Mouse (Mus musculus): ENCODE results near the gene Tmem120b. TPM values are rescaled to one million over a fixed set of nuclear protein-coding genes. Genes with fewer than 3 reads are reported as not detected.

The Tmem120b gene
- polyA plus RNA-seq, 2 experiments, result 13.8 to 21.0 TPM

DNA sequence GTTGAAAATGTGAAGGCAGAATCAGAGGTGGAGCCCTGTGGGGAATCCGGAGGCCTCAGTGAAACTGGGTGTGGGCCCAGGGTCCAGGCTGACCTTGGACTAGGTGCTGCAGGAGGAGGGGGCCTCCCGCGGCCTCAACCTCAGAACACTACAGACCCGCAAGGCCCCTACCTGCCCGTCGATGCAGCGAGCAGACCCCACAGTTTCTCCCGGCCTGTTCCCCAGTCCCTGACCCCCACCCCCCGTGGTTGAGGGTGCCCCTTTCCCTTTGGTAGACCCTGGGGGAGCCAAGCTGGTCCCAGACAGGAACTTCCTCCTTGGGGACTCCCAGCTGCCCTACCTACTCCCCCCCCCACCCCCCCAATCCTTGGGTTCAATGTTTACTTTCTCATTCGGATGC, 98.2 kb downstream of the Tmem120b start:
- H3K9me3 ChIP-seq (ENCODE audit: control insufficient read depth, low read length), result no peaks in the 10 kb centered on the region
- DNase-seq (ENCODE audit: low spot score) (no peak), ATAC-seq (ENCODE audit: low FRiP score, low read depth) (no peak)
- 94% methylated on average over 10 of the region's 10 CpGs for WGBS
- no peak overlapping the region for H3K4me3 ChIP-seq (replicated peaks; ENCODE audit: low read length)
- H3K27ac ChIP-seq (replicated peaks; ENCODE audit: low read depth, low read length), result no peak overlapping the region
- no peaks in the 10 kb centered on the region for H3K27me3 ChIP-seq (ENCODE audit: control insufficient read depth, insufficient read depth, low read length)
- H3K9ac ChIP-seq (ENCODE audit: low read depth, low read length, severe bottlenecking), result no peak overlapping the region
- no peak overlapping the region for H3K4me2 ChIP-seq (replicated peaks; ENCODE audit: low read depth, low read length, severe bottlenecking)
- H3K36me3 ChIP-seq (ENCODE audit: control insufficient read depth, insufficient read depth, low read length), result peaks cover 56% of the 10 kb centered on the region
- no peak for TF ChIP-seq POLR2A (IDR thresholded peaks at IDR 0.05; ENCODE audit: borderline replicate concordance, extremely low read depth, insufficient read depth, insufficient read length)
- no peaks in the 10 kb centered on the region; the same call in 1 of the 2 replicates for H3K4me1 ChIP-seq (ENCODE audit: control insufficient read depth, insufficient read depth, low read length)

Other genes starting within 250 kb of the Tmem120b start
- 686 and 736 TPM in 2 replicates for gene Anapc5, start 247.1 kb upstream of the Tmem120b start, polyA plus RNA-seq (2012; rRNA removed)
- 427 and 463 TPM in 2 replicates for gene Anapc5, start 247.1 kb upstream of the Tmem120b start, polyA plus RNA-seq (2014; fragmentation: Nextera tagmentation; extraction: Ambion mirVana)
- 21.4 and 23.5 TPM in 2 replicates for gene Rnf34, start 218.4 kb upstream of the Tmem120b start, polyA plus RNA-seq (2012; rRNA removed)
- gene Rnf34, start 218.4 kb upstream of the Tmem120b start, polyA plus RNA-seq (2014; fragmentation: Nextera tagmentation; extraction: Ambion mirVana), result 33.7 and 40.4 TPM in 2 replicates
- 40.9 and 45.8 TPM in 2 replicates for gene Kdm2b, start 78.6 kb upstream of the Tmem120b start, polyA plus RNA-seq (2012; rRNA removed)
- 37.0 and 41.7 TPM in 2 replicates for gene Kdm2b, start 78.6 kb upstream of the Tmem120b start, polyA plus RNA-seq (2014; fragmentation: Nextera tagmentation; extraction: Ambion mirVana)
- 25.0 and 35.0 TPM in 2 replicates for gene Orai1, start 53.3 kb upstream of the Tmem120b start, polyA plus RNA-seq (2012; rRNA removed)
- gene Orai1, start 53.3 kb upstream of the Tmem120b start, polyA plus RNA-seq (2014; fragmentation: Nextera tagmentation; extraction: Ambion mirVana), result 20.7 and 20.9 TPM in 2 replicates
- not detected in 2 replicates for gene Morn3, start 21.4 kb upstream of the Tmem120b start, polyA plus RNA-seq (2012; rRNA removed)
- not detected in 2 replicates for gene Morn3, start 21.4 kb upstream of the Tmem120b start, polyA plus RNA-seq (2014; fragmentation: Nextera tagmentation; extraction: Ambion mirVana)
- gene Rhof, start 64.3 kb downstream of the Tmem120b start, polyA plus RNA-seq (2012; rRNA removed), result 5.8 and 6.6 TPM in 2 replicates
- gene Rhof, start 64.3 kb downstream of the Tmem120b start, polyA plus RNA-seq (2014; fragmentation: Nextera tagmentation; extraction: Ambion mirVana), result 3.9 and 4.9 TPM in 2 replicates
- 15.0 and 17.5 TPM in 2 replicates for gene Setd1b, start 73.8 kb downstream of the Tmem120b start, polyA plus RNA-seq (2012; rRNA removed)
- 11.7 and 13.2 TPM in 2 replicates for gene Setd1b, start 73.8 kb downstream of the Tmem120b start, polyA plus RNA-seq (2014; fragmentation: Nextera tagmentation; extraction: Ambion mirVana)
- gene Psmd9, start 101.0 kb downstream of the Tmem120b start, polyA plus RNA-seq (2012; rRNA removed), result 44.0 and 47.0 TPM in 2 replicates
- gene Psmd9, start 101.0 kb downstream of the Tmem120b start, polyA plus RNA-seq (2014; fragmentation: Nextera tagmentation; extraction: Ambion mirVana), result 61.1 and 65.1 TPM in 2 replicates
- gene Hpd, start 114.3 kb downstream of the Tmem120b start, polyA plus RNA-seq (2012; rRNA removed), result not detected in 2 replicates
- gene Hpd, start 114.3 kb downstream of the Tmem120b start, polyA plus RNA-seq (2014; fragmentation: Nextera tagmentation; extraction: Ambion mirVana), result not detected in 2 replicates
- gene Wdr66, start 183.7 kb downstream of the Tmem120b start, polyA plus RNA-seq (2012; rRNA removed), result 0.86 and 0.87 TPM in 2 replicates
- gene Wdr66, start 183.7 kb downstream of the Tmem120b start, polyA plus RNA-seq (2014; fragmentation: Nextera tagmentation; extraction: Ambion mirVana), result 0.50 and 0.53 TPM in 2 replicates

Measured in limb, embryonic 14.5 days (tissue).